Mouse (Mus musculus): ENCODE results near the gene Rnh1. TPM values are rescaled to one million over a fixed set of nuclear protein-coding genes. Genes with fewer than 3 reads are reported as not detected.

Gene Rnh1
- polyA plus RNA-seq, 1 experiment: 251 TPM

DNA sequence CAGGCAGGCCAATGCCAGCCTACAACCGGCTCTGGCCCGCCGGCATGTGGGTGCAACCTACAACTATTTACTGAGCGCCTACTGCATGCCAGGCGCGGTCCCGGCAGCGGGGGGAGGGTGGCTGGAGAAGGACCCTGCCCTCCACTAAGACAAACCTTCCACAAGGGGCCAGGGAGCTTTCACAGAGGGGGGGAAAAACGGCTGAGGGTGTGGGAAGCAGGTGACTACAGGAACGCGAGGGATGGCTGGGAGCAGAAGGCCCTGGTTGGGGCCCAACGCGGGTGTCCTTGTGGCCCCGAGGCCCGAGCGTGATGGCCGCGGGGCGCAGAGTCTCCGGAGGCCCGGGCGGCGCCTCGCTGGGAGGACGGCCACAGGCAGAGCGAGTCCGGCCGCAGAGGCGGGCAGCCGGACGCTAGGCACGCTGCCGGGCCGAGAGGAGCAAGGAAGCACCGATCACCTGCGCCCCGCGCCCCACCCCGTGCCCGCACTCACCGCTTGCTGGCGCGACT is 20.7 kb upstream of the Rnh1 start:
- no peak for TF ChIP-seq MAX (IDR thresholded peaks at IDR 0.05)
- TF ChIP-seq CEBPB (IDR thresholded peaks at IDR 0.05; ENCODE audit: low read depth): no peak
- no peak for TF ChIP-seq MYOG (IDR thresholded peaks at IDR 0.05; ENCODE audit: control insufficient read depth, extremely low read depth, insufficient read length)
- no peak for TF ChIP-seq MYOD1 (IDR thresholded peaks at IDR 0.05; ENCODE audit: control insufficient read depth, insufficient read length, low read depth)
- no peak for TF ChIP-seq CTCF (IDR thresholded peaks at IDR 0.05; ENCODE audit: control insufficient read depth, insufficient read depth, insufficient read length)
- TF ChIP-seq FOSL1 (IDR thresholded peaks at IDR 0.05; ENCODE audit: insufficient read depth, low read length, poor library complexity, severe bottlenecking): no peak
- TF ChIP-seq USF1 (IDR thresholded peaks at IDR 0.05; ENCODE audit: low read depth): no peak
- no peaks in the 10 kb centered on the region for H3K27me3 ChIP-seq (ENCODE audit: control insufficient read depth, insufficient read depth, insufficient read length)

DNA sequence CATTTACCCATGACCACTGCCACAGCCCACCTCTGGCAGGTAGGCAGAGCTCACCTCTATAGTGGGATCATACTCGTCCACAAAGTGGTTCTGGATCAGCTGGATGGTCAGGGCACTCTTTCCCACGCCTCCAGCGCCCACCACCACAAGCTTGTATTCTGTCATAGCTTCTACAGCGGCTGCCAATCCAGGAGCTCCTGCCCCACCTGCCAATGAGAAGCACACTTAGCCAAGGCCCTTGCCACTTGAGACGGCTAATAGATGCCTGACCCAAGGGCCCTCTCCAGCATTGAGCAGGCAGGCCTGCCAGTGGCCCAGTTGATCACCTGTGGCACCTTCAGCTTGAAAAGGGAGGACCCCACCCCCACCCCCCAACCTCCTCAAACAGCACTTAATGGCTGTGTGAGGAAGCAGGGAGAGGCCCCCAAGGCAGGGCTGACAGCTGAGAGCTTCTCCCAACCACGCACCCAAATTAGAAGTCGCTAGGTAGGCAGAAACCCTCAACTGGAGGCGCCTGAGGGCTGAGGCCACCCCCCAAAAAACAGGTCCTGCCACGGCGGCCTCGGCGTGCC is 20.2 kb upstream of the Rnh1 start:
- Histone ChIP-seq H3K79me3 (ENCODE audit: low read depth) (peaks cover 6% of the 10 kb centered on the region), H3K4me3 (ENCODE audit: insufficient read depth, poor library complexity, severe bottlenecking) (peak overlapping the region; percentile 56), H3ac (ENCODE audit: control insufficient read depth, insufficient read length, low read depth) (peak overlapping the region; percentile 94), H3K36me3 (ENCODE audit: control insufficient read depth, insufficient read depth) (peaks cover 14% of the 10 kb centered on the region), H3K27me3 (ENCODE audit: control insufficient read depth, insufficient read depth, insufficient read length) (no peaks in the 10 kb centered on the region), H3K79me2 (ENCODE audit: control insufficient read depth, insufficient read depth) (peaks cover 20% of the 10 kb centered on the region)
- TF ChIP-seq FOSL1 (IDR thresholded peaks at IDR 0.05; ENCODE audit: insufficient read depth, low read length, poor library complexity, severe bottlenecking) (no peak), CEBPB (IDR thresholded peaks at IDR 0.05; ENCODE audit: low read depth) (no peak), CTCF (IDR thresholded peaks at IDR 0.05; ENCODE audit: control insufficient read depth, insufficient read depth, insufficient read length) (no peak), MYOD1 (IDR thresholded peaks at IDR 0.05; ENCODE audit: control insufficient read depth, insufficient read length, low read depth) (no peak)

More for the DNA sequence above, 20.7 kb upstream of the Rnh1 start:
- Histone ChIP-seq H3K79me3 (ENCODE audit: low read depth) (peaks cover 6% of the 10 kb centered on the region), H3ac (ENCODE audit: control insufficient read depth, insufficient read length, low read depth) (peak overlapping the region; percentile 94), H3K36me3 (ENCODE audit: control insufficient read depth, insufficient read depth) (peaks cover 14% of the 10 kb centered on the region), H3K79me2 (ENCODE audit: control insufficient read depth, insufficient read depth) (peaks cover 20% of the 10 kb centered on the region), H3K4me3 (ENCODE audit: insufficient read depth, poor library complexity, severe bottlenecking) (peak overlapping the region; percentile 56)

DNA sequence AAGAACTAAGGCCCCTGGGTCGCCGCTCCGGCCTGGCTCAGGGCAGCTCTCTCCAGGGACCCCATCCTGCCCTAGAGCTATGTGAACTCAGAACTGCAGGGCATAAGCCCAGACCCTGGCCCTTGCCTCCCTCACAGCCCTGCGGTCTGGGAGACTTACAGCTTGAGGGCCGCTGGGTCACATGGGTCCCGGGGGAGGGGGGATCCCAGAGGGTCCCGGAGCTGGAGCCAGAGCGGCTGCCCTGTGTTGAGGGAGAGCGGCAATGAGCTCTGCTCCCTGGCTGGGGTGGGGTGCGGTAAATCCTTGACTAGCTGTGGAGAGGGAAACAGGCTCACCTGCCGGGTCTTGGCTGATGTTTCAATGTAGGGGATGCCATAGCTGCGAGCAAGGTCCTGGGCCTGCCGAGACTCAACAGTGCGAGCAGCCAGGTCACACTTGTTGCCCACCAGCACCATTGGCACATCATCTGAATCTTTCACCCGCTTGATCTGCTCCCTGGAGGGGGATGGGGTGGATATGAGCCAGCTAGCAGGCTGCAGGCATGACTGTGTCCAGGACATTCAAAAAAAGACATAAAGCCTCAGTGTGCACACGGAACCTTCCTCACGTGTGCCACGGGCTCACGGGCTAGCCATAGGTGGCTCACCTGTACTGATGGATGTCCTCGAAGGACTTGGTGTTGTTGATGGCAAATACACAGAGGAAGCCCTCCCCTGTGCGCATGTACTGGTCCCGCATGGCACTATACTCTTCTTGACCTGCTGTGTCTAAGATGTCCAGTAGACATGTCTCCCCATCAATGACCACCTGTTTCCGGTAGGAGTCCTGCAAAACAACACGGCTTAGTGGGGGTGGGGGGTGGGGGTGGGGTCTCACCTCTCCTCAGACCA is 19.4 kb upstream of the Rnh1 start:
- Histone ChIP-seq H3K36me3 (ENCODE audit: control insufficient read depth, insufficient read depth) (peaks cover 14% of the 10 kb centered on the region), H3ac (ENCODE audit: control insufficient read depth, insufficient read length, low read depth) (no peak overlapping the region), H3K4me3 (ENCODE audit: insufficient read depth, poor library complexity, severe bottlenecking) (no peak overlapping the region), H3K79me3 (ENCODE audit: low read depth) (peaks cover 6% of the 10 kb centered on the region), H3K79me2 (ENCODE audit: control insufficient read depth, insufficient read depth) (peaks cover 20% of the 10 kb centered on the region), H3K27me3 (ENCODE audit: control insufficient read depth, insufficient read depth, insufficient read length) (no peaks in the 10 kb centered on the region)
- no peak for TF ChIP-seq CTCF (IDR thresholded peaks at IDR 0.05; ENCODE audit: control insufficient read depth, insufficient read depth, insufficient read length)
- TF ChIP-seq CEBPB (IDR thresholded peaks at IDR 0.05; ENCODE audit: low read depth): no peak
- no peak for TF ChIP-seq MAX (IDR thresholded peaks at IDR 0.05)
- TF ChIP-seq USF1 (IDR thresholded peaks at IDR 0.05; ENCODE audit: low read depth): no peak
- TF ChIP-seq FOSL1 (IDR thresholded peaks at IDR 0.05; ENCODE audit: insufficient read depth, low read length, poor library complexity, severe bottlenecking): no peak

DNA sequence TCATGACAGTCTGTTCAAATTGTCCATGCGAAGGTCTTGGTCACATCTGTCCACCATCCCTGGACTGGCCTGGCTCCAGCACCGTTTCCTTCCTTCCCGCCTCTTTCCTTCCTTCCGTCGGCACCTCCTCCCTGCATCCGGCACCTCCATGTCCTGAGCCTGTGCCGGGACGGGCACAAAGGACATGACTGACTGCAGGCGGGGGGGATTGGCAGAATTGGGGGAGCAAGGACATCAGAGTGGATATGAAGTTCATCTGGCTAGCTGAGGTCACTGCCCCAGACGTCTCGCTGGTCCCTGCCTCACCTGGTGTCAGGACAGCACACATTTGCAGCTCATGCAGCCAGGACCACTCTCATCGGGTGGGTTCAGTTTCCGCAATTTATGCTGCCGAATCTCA is 18.4 kb upstream of the Rnh1 start:
- H3K4me3 ChIP-seq (ENCODE audit: insufficient read depth, poor library complexity, severe bottlenecking): no peak overlapping the region
- H3ac ChIP-seq (ENCODE audit: control insufficient read depth, insufficient read length, low read depth): no peak overlapping the region
- H3K79me2 ChIP-seq (ENCODE audit: control insufficient read depth, insufficient read depth): peaks cover 20% of the 10 kb centered on the region
- no peaks in the 10 kb centered on the region for H3K27me3 ChIP-seq (ENCODE audit: control insufficient read depth, insufficient read depth, insufficient read length)
- H3K79me3 ChIP-seq (ENCODE audit: low read depth): peaks cover 6% of the 10 kb centered on the region
- peaks cover 14% of the 10 kb centered on the region for H3K36me3 ChIP-seq (ENCODE audit: control insufficient read depth, insufficient read depth)
- TF ChIP-seq CEBPB (IDR thresholded peaks at IDR 0.05; ENCODE audit: low read depth): no peak
- TF ChIP-seq MAX (IDR thresholded peaks at IDR 0.05): no peak
- no peak for TF ChIP-seq MYOG (IDR thresholded peaks at IDR 0.05; ENCODE audit: control insufficient read depth, extremely low read depth, insufficient read length)
- no peak for TF ChIP-seq CTCF (IDR thresholded peaks at IDR 0.05; ENCODE audit: control insufficient read depth, insufficient read depth, insufficient read length)
- no peak for TF ChIP-seq FOSL1 (IDR thresholded peaks at IDR 0.05; ENCODE audit: insufficient read depth, low read length, poor library complexity, severe bottlenecking)
- TF ChIP-seq MYOD1 (IDR thresholded peaks at IDR 0.05; ENCODE audit: control insufficient read depth, insufficient read length, low read depth): no peak
- no peak for TF ChIP-seq USF1 (IDR thresholded peaks at IDR 0.05; ENCODE audit: low read depth)

DNA sequence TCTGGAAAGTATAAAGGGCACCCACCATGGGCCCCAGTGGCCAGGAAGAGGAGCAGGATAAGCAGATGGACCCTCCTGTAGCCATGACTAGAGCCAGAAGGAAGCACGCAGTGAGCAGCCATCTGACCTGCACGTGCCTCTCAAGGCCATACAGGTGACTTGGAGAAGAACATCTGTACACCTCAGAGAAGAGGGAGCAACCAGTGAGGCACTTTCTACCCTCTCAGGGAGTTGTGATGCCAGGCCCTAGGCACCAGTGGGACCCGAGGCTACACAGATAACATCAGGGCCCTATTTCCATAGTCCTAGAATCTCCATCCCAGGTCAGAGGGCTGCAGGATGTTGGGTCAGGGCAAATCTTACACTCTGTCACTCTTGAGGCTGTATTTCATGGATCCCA is 17.6 kb upstream of the Rnh1 start:
- Histone ChIP-seq H3K27me3 (ENCODE audit: control insufficient read depth, insufficient read depth, insufficient read length) (no peaks in the 10 kb centered on the region), H3ac (ENCODE audit: control insufficient read depth, insufficient read length, low read depth) (no peak overlapping the region), H3K79me3 (ENCODE audit: low read depth) (peaks cover 6% of the 10 kb centered on the region), H3K79me2 (ENCODE audit: control insufficient read depth, insufficient read depth) (peaks cover 20% of the 10 kb centered on the region), H3K36me3 (ENCODE audit: control insufficient read depth, insufficient read depth) (peaks cover 14% of the 10 kb centered on the region), H3K4me3 (ENCODE audit: insufficient read depth, poor library complexity, severe bottlenecking) (no peak overlapping the region)
- TF ChIP-seq MAX (IDR thresholded peaks at IDR 0.05) (no peak), MYOG (IDR thresholded peaks at IDR 0.05; ENCODE audit: control insufficient read depth, extremely low read depth, insufficient read length) (no peak), FOSL1 (IDR thresholded peaks at IDR 0.05; ENCODE audit: insufficient read depth, low read length, poor library complexity, severe bottlenecking) (no peak)

Measured in C2C12 (cell line).